Mouse (Mus musculus) lung, postnatal 0 days (tissue): Measurements from ENCODE around the gene Grxcr1.

Experiments
- CTCF ChIP-seq: IDR thresholded peaks from 2 replicates; pipeline ENCODE4 v1.5.1; 2016; ENCODE audit warnings: antibody characterized with exemption, mild to moderate bottlenecking
- EP300 ChIP-seq: IDR thresholded peaks from 2 replicates; pipeline ENCODE4 v1.6.1; 2016; ENCODE audit warnings: antibody characterized with exemption, mild to moderate bottlenecking, control low read depth

GRCm38 (mm10) chr5:68003904-68004303 lies 27.7 kb upstream of the Grxcr1 start:
- TF ChIP-seq CTCF, result no peak
- TF ChIP-seq EP300, result no peak
